Mouse (Mus musculus) kidney, postnatal 10 days (tissue): ENCODE measurements around the gene Thtpa.
A peak's percentile ranks its signal among the peaks of the same experiment; 100 is the strongest.

Experiments used
- DNase-seq: peaks from one replicate; pipeline ENCODE4 v3.0.0; 2021; ENCODE audit warnings: mixed read lengths

The Thtpa gene

GRCm38 (mm10) chr14:55078366-55078989 lies 16.1 kb upstream of the Thtpa start:
- DNase-seq: no peak

- DNase-seq: peak; percentile 85
Measured at GRCm38 (mm10) chr14:55079214-55079970, 15.2 kb upstream of the Thtpa start.

GRCm38 (mm10) chr14:55081105-55081504 lies 13.5 kb upstream of the Thtpa start:
- no peak for DNase-seq

- DNase-seq: no peak
Measured at GRCm38 (mm10) chr14:55083481-55083880, 11.1 kb upstream of the Thtpa start.

GRCm38 (mm10) chr14:55085324-55086008 lies 9.1 kb upstream of the Thtpa start:
- peak; percentile 62 for DNase-seq

GRCm38 (mm10) chr14:55086009-55086514 lies 8.5 kb upstream of the Thtpa start:
- DNase-seq: no peak

- DNase-seq: peak; percentile 51
Measured at GRCm38 (mm10) chr14:55089199-55089947, 5.2 kb upstream of the Thtpa start.

GRCm38 (mm10) chr14:55091209-55091865 lies 3.2 kb upstream of the Thtpa start:
- DNase-seq: peak; percentile 53

GRCm38 (mm10) chr14:55092011-55092577 lies 2.5 kb upstream of the Thtpa start, which contains the start of gene Zfhx2:
Gene Zfhx2 (minus strand): TSS chr14:55092324.
- DNase-seq: peak; percentile 94

GRCm38 (mm10) chr14:55093927-55094326 lies 657 bp upstream of the Thtpa start:
- no peak for DNase-seq

- DNase-seq: no peak
Measured at GRCm38 (mm10) chr14:55095263-55095662, 679 bp downstream of the Thtpa start.

- DNase-seq: no peak
Measured at GRCm38 (mm10) chr14:55095671-55096070, 1.1 kb downstream of the Thtpa start.

GRCm38 (mm10) chr14:55096573-55097087 lies 2.0 kb downstream of the Thtpa start:
- no peak for DNase-seq

- DNase-seq: no peak
Measured at GRCm38 (mm10) chr14:55097646-55098045, 3.1 kb downstream of the Thtpa start.

GRCm38 (mm10) chr14:55098067-55098466 lies 3.5 kb downstream of the Thtpa start:
- DNase-seq: peak; percentile 80

GRCm38 (mm10) chr14:55101592-55101991 lies 7.0 kb downstream of the Thtpa start:
- DNase-seq: peak; percentile 70

GRCm38 (mm10) chr14:55102253-55102785 lies 7.7 kb downstream of the Thtpa start:
- DNase-seq: no peak

- DNase-seq: no peak
Measured at GRCm38 (mm10) chr14:55104365-55104764, 9.8 kb downstream of the Thtpa start.

- DNase-seq: no peak
Measured at GRCm38 (mm10) chr14:55105386-55105785, 10.8 kb downstream of the Thtpa start.

- DNase-seq: peak; percentile 88
Measured at GRCm38 (mm10) chr14:55105836-55106809, 11.5 kb downstream of the Thtpa start, which contains the start of gene Ap1g2. Gene Ap1g2 (minus strand): TSS chr14:55106593.
